24 mouse cellular contexts compared by ENCODE assay signal in the genomic region with DNA sequence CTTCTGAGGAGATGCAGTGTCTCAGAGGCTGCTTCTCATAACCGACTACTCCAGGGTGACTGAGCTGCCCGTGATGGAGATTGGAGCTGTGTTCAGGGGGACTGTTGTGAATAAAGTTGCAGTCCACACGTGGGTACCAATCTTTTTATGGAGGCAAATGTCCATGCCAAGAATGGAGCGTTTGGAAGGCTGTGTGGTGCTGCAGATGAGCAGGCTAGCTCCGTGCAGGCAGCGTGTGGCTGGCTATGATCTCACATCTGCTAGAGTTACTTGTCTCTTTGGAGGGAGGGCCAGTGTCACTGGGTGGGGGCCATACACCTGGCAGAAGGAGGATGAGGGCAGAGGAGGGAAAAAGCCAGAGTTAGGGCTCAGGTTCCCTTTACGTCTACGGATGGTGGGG.
"Had no signal": no experiment of that assay in that cellular context is flagged by ENCODE, and none has a peak within 500 bp of the region (broad histone marks: within the 10 kb centered on the region; RNA-seq: fewer than 3 reads in every experiment).

No protein-coding gene starts in this region.

- H3K4me1 ChIP-seq: hindbrain, embryonic 10.5 days; hindbrain, embryonic 12.5 days; intestine, embryonic 15.5 days; limb, embryonic 10.5 days; liver, embryonic 13.5 days; liver, embryonic 15.5 days had no signal

- H3K4me2 ChIP-seq: heart, embryonic 12.5 days; hindbrain, embryonic 12.5 days; hindbrain, embryonic 14.5 days; intestine, embryonic 15.5 days; limb, embryonic 12.5 days; liver, embryonic 11.5 days; liver, embryonic 13.5 days; liver, embryonic 15.5 days had no signal

- H3K27ac ChIP-seq: heart, embryonic 10.5 days; hindbrain, embryonic 10.5 days; hindbrain, embryonic 12.5 days; hindbrain, embryonic 14.5 days; intestine, embryonic 15.5 days; layer of hippocampus, adult 2 months; limb, embryonic 10.5 days; limb, embryonic 12.5 days; liver, embryonic 13.5 days; liver, embryonic 15.5 days had no signal

- H3K27me3 ChIP-seq: heart, embryonic 12.5 days; hindbrain, embryonic 12.5 days; intestine, embryonic 15.5 days; limb, embryonic 12.5 days; liver, embryonic 13.5 days; liver, embryonic 15.5 days had no signal

- DNase-seq: gastrocnemius, postnatal 10 days; heart, adult 11 months; heart, postnatal 10 days; heart, postnatal 4 days; kidney, adult 18-20 months; kidney, adult 8-10 months; kidney, postnatal 10 days; kidney, postnatal 25 days; kidney, postnatal 4 days; liver; liver, embryonic 13.5 days; liver, postnatal 0 days had no signal

- H3K9ac ChIP-seq: heart, embryonic 12.5 days; hindbrain, embryonic 12.5 days; hindbrain, embryonic 14.5 days; intestine, embryonic 15.5 days; limb, embryonic 12.5 days; liver, embryonic 13.5 days; liver, embryonic 15.5 days; liver, postnatal 0 days had no signal

- H3K36me3 ChIP-seq: intestine, embryonic 15.5 days; liver, embryonic 15.5 days had no signal

- H3K4me3 ChIP-seq: heart, embryonic 10.5 days; heart, embryonic 12.5 days; hindbrain, embryonic 10.5 days; hindbrain, embryonic 12.5 days; intestine, embryonic 15.5 days; layer of hippocampus, adult 2 months; left cerebral cortex, adult 2 months; limb, embryonic 10.5 days; limb, embryonic 12.5 days; liver, embryonic 13.5 days; liver, embryonic 15.5 days had no signal

- H3K9me3 ChIP-seq: heart, embryonic 10.5 days; heart, embryonic 12.5 days; hindbrain, embryonic 10.5 days; hindbrain, embryonic 12.5 days; intestine, embryonic 15.5 days; limb, embryonic 10.5 days; limb, embryonic 12.5 days; liver, embryonic 13.5 days; liver, embryonic 15.5 days had no signal
